Comparison of ENCODE assay signal across 14 mouse cellular contexts in the genomic region with DNA sequence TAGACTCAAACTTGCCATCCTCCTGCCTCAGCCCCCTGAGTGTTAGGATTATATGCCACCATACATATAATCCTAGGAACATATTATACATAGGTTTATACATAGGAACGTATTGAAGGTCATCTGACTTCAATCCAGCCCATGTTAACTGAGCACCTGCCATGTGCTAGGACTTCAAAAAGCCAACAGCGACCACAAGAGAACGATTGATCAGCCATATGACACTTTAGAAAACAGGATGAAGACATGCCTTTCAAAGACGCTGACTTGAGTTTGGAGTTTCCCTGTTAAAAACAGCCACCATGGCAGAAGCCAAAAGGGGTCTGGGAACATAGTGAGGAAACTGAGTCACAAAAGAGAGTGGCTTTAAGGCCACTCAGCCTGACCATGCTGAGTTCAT.
"Had no signal": no experiment of that assay in that cellular context is flagged by ENCODE, and none has a peak within 500 bp of the region (broad histone marks: within the 10 kb centered on the region; RNA-seq: fewer than 3 reads in every experiment).

No protein-coding gene starts in this region.

- ATAC-seq: hindbrain, embryonic 16.5 days; intestine, embryonic 15.5 days; lung, postnatal 0 days had no signal

- H3K4me2 ChIP-seq: intestine, embryonic 15.5 days; liver, embryonic 11.5 days; liver, embryonic 15.5 days; neural tube, embryonic 15.5 days; stomach, embryonic 15.5 days had no signal

- H3K36me3 ChIP-seq: neural tube, embryonic 15.5 days had no signal

- H3K4me3 ChIP-seq: intestine, embryonic 15.5 days; left cerebral cortex, adult 2 months; limb, embryonic 10.5 days; liver, embryonic 15.5 days; neural tube, embryonic 15.5 days; stomach, embryonic 15.5 days had no signal

- H3K4me1 ChIP-seq: intestine, embryonic 15.5 days; liver, embryonic 15.5 days; stomach, embryonic 15.5 days had no signal

- H3K27ac ChIP-seq: intestine, embryonic 15.5 days; liver, embryonic 15.5 days; neural tube, embryonic 15.5 days; stomach, embryonic 15.5 days had no signal

- H3K9ac ChIP-seq: intestine, embryonic 15.5 days; liver, embryonic 15.5 days; neural tube, embryonic 15.5 days; stomach, embryonic 15.5 days had no signal

- DNase-seq: kidney, adult 18-20 months; kidney, postnatal 10 days; lung, adult 2 months; lung, postnatal 36 days; right cerebral cortex, postnatal 4 days had no signal

- H3K9me3 ChIP-seq: intestine, embryonic 15.5 days; liver, embryonic 15.5 days; neural tube, embryonic 15.5 days; stomach, embryonic 15.5 days had no signal

- H3K27me3 ChIP-seq: intestine, embryonic 15.5 days; liver, embryonic 15.5 days; neural tube, embryonic 15.5 days; stomach, embryonic 15.5 days had no signal
